Mouse (Mus musculus) Patski (cell line): ENCODE data around the gene Usp33. TPM values are rescaled to one million over a fixed set of nuclear protein-coding genes. Genes with fewer than 3 reads are reported as not detected.
A peak's percentile ranks its signal among the peaks of the same experiment; 100 is the strongest.

Source experiments
- ATAC-seq: fragments of 100-300 bp; one replicate; pipeline ENCODE4 v1.8.0; 2021
- CTCF ChIA-PET: fragments of 350-600 bp; sonication (Branson Sonifier 250); formaldehyde crosslinking; loops from one replicate; lab custom pipeline; 2022; ENCODE audit warnings: inconsistent platforms; lab: Charles Lee
- POLR2A ChIA-PET: fragments of 350-600 bp; sonication (Branson Sonifier 250); formaldehyde crosslinking; loops from one replicate; lab custom pipeline; 2022; ENCODE audit warnings: antibody characterized with exemption, inconsistent platforms; lab: Charles Lee
- DNase-seq: peaks from one replicate; pipeline ENCODE4 v3.0.0-alpha.2; 2011; ENCODE audit warnings: low read depth, low spot score
- H3K27me3 ChIP-seq: fragments of 371-371 bp; one replicate; pipeline ENCODE4 v1.5.1; 2021
- CTCF ChIP-seq: fragments of 100-300 bp; IDR thresholded peaks from one replicate; pipeline ENCODE4 v1.5.1; 2021
- in situ Hi-C: fragments of 300-500 bp; cut with MboI; formaldehyde crosslinking; loops from 3 replicates; pipeline ENCODE4 v1.11.1; 2018; ENCODE audit warnings: low pct_unique_long_range_greater_than_20kb, mixed read lengths
- polyA plus RNA-seq: library from polyadenylated mRNA; unstranded; gene quantifications from one replicate; pipeline ENCODE4 v1.2.3, GENCODE M21; 2021

Usp33 gene
- polyA plus RNA-seq, 1 experiment from 2014 or later: 90.3 TPM

GRCm38 (mm10) chr3:152355361-152355760 is 9.1 kb downstream of the Usp33 start:
- no peaks in the 10 kb centered on the region for H3K27me3 ChIP-seq
- DNase-seq: no peak
- TF ChIP-seq CTCF: no peak
- in situ Hi-C loops: loop anchor here (25.0 kb wide), 1 partner anchor 1557 kb away; the partner anchor contains the start of genes Msh4 and Rabggtb
- POLR2A ChIA-PET: interaction anchor here (1.4 kb wide), 1 partner anchor 12 kb away, joined by 3 read pairs; no protein-coding TSS in a partner anchor
- peak; percentile 49 for ATAC-seq
- CTCF ChIA-PET: interaction anchor here (0.8 to 1.5 kb wide), 6 partner anchors 12 to 95 kb away, joined by 3 to 6 read pairs (median 3); no protein-coding TSS in a partner anchor

DNA sequence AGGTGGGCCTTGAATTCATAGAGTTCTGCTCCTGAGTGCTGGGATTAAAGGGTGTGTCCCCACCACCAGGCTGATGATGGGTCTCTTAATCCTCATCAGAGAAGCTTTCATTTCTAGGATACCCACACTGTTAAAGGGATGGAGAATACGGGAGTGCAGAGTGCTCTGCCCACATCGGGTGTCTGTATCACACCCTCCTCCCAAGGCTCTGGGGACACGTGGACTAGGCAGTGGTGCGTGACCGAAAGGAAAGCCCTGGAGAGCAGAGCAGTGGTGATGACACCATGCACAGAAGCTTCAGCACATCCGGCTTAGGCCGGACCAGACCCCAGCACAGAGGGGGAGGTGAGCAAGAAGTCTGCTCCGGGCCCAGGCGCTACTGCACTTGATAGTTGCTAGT is 10.5 kb downstream of the Usp33 start:
- in situ Hi-C loops: loop anchor here (25.0 kb wide), 1 partner anchor 1556 kb away; the partner anchor contains the start of genes Msh4 and Rabggtb
- H3K27me3 ChIP-seq: no peaks in the 10 kb centered on the region
- peak; percentile 55 for ATAC-seq
- TF ChIP-seq CTCF: no peak
- no peak for DNase-seq
- ChIA-PET POLR2A (interaction anchor here (0.6 to 1.4 kb wide), 2 partner anchors 11 to 111 kb away, joined by 3 read pairs; no protein-coding TSS in a partner anchor), CTCF (interaction anchor here (1.2 to 1.5 kb wide), 3 partner anchors 11 to 97 kb away, joined by 3 to 4 read pairs (median 3); no protein-coding TSS in a partner anchor)

DNA sequence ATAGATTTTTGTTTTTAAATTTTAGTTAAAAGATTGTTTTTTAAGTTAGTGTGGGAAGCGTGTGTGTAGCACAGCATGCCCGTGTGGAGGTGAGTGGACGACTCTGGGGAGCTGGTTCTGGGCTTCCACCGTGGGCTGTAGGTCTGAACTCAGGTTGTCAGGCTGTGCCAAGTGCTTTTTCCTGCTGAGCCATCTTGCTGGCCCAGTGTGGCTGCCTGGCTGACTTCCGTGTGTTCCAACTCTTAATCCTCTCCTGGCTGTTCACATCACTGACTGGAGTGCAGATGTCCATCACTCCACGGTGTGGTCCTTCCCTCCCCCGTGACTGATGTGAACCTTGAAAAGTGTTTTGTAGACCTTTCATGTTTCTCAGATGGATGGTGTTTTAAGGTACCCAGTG is 12.9 kb downstream of the Usp33 start:
- no peak for DNase-seq
- POLR2A ChIA-PET: interaction anchor here (1.1 kb wide), 1 partner anchor 16 kb away, joined by 3 read pairs; no protein-coding TSS in a partner anchor
- H3K27me3 ChIP-seq: no peaks in the 10 kb centered on the region
- no peak for ATAC-seq
- in situ Hi-C loops: loop anchor here (25.0 kb wide), 1 partner anchor 1553 kb away; the partner anchor contains the start of genes Msh4 and Rabggtb
- CTCF ChIA-PET: interaction anchor here (1.0 to 1.5 kb wide), 7 partner anchors 11 to 385 kb away, joined by 3 to 4 read pairs (median 3); no protein-coding TSS in a partner anchor
- no peak for TF ChIP-seq CTCF

DNA sequence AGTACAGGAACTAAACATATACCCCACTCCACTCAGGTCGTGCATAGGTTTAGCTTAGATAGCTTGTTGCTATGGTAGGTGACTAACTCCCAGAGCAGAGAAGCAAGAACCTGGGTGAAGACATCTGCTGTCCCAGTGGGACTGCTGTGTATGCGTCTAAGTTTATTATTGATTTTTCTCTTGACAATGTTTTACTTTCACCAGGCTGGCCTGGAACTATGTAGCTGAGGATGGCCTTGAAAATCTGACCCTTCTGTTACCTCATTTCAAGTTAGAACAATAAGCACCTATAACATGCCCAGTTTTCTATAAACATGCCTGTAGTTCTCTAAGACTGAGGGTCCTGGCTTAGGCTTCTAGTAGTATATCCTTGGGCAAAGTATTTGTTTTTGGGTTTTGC is 17.9 kb downstream of the Usp33 start:
- no peak for DNase-seq
- in situ Hi-C loops: loop anchor here (25.0 kb wide), 1 partner anchor 1548 kb away; the partner anchor contains the start of genes Msh4 and Rabggtb
- ChIA-PET CTCF (no interaction called here), POLR2A (no interaction called here)
- TF ChIP-seq CTCF: no peak
- ATAC-seq: no peak
- no peaks in the 10 kb centered on the region for H3K27me3 ChIP-seq

DNA sequence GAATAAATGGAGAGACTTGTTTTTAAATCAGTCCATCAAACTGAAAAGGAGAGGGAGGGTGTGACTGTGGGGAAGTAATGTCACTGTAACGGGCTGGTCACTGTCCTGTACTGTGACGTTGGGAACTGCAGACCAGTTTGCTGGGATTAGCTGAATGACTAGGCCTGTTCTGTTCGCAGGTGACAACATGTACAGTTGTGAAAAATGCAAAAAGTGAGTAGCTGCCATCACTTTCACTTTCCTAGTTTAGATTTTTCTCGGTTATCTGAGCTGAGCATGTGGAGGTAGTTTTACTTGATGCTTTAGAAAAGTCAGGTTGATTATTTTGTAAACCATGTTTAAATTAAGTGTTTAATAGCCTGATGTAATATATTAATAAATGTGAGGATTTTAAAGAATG is 29.8 kb downstream of the Usp33 start:
- ATAC-seq: no peak
- ChIA-PET POLR2A (no interaction called here), CTCF (interaction anchor here (1.5 kb wide), 1 partner anchor 10 kb away, joined by 4 read pairs; no protein-coding TSS in a partner anchor)
- in situ Hi-C loops: no loop called here
- no peak for TF ChIP-seq CTCF
- no peaks in the 10 kb centered on the region for H3K27me3 ChIP-seq
- no peak for DNase-seq

DNA sequence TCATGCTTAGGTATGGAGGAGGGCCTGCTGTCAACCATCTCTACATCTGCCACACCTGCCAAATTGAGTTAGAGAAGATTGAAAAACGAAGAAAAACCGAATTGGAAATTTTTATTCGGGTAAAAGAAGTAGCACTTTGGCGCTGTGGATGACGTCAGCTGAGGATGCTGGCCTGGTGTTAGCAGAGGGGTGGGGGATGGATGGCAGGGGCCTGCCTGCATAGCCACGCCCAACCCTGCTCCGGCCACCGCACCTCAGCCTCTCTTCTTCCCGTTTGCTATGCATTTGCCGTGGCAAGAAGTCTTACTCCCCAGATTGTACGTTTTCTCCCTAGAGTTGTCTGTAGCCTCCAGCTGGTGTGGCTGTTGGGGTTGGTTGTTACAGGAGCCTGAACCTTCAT is 37.8 kb downstream of the Usp33 start:
- in situ Hi-C loops: no loop called here
- TF ChIP-seq CTCF: no peak
- DNase-seq (no peak), ATAC-seq (no peak)
- ChIA-PET POLR2A (interaction anchor here (1.1 kb wide), 1 partner anchor 11 kb away, joined by 3 read pairs; the partner anchor contains the start of gene Zzz3), CTCF (interaction anchor here (0.6 to 2.6 kb wide), 6 partner anchors 11 to 360 kb away, joined by 3 to 7 read pairs (median 4); partner anchors contain the start of gene Zzz3)
- no peaks in the 10 kb centered on the region for H3K27me3 ChIP-seq

GRCm38 (mm10) chr3:152395350-152396277 is 49.3 kb downstream of the Usp33 start, which contains the start of gene Zzz3:
TSS of gene Zzz3 (plus strand) at chr3:152395473.
- ATAC-seq: peak; percentile 91
- ChIA-PET CTCF (interaction anchor here (0.6 to 5.6 kb wide), 26 partner anchors 8 to 361 kb away, joined by 3 to 44 read pairs (median 5); no protein-coding TSS in a partner anchor), POLR2A (interaction anchor here (0.6 to 2.3 kb wide), 16 partner anchors 10 to 354 kb away, joined by 3 to 8 read pairs (median 3); no protein-coding TSS in a partner anchor)
- in situ Hi-C loops: loop anchor here (5.0 to 10.0 kb wide), 2 partner anchors 79 to 322 kb away; no protein-coding TSS in a partner anchor
- H3K27me3 ChIP-seq: no peaks in the 10 kb centered on the region
- TF ChIP-seq CTCF: no peak
- peak; percentile 74 for DNase-seq

GRCm38 (mm10) chr3:152396278-152396987 is 50.2 kb downstream of the Usp33 start:
- H3K27me3 ChIP-seq: no peaks in the 10 kb centered on the region
- ChIA-PET CTCF (interaction anchor here (0.7 to 5.6 kb wide), 13 partner anchors 8 to 360 kb away, joined by 3 to 44 read pairs (median 9); no protein-coding TSS in a partner anchor), POLR2A (interaction anchor here (0.6 to 2.3 kb wide), 12 partner anchors 10 to 356 kb away, joined by 3 to 8 read pairs (median 4); no protein-coding TSS in a partner anchor)
- no peak for TF ChIP-seq CTCF
- in situ Hi-C loops: loop anchor here (5.0 to 10.0 kb wide), 2 partner anchors 78 to 321 kb away; no protein-coding TSS in a partner anchor
- DNase-seq: peak; percentile 93
- ATAC-seq: peak; percentile 82

- ChIA-PET POLR2A (interaction anchor here (0.6 to 2.3 kb wide), 11 partner anchors 9 to 356 kb away, joined by 3 to 8 read pairs (median 5); no protein-coding TSS in a partner anchor), CTCF (interaction anchor here (0.7 to 5.6 kb wide), 9 partner anchors 62 to 364 kb away, joined by 3 to 44 read pairs (median 5); no protein-coding TSS in a partner anchor)
- DNase-seq (no peak), ATAC-seq (no peak)
- H3K27me3 ChIP-seq: no peaks in the 10 kb centered on the region
- in situ Hi-C loops: loop anchor here (5.0 to 10.0 kb wide), 2 partner anchors 78 to 320 kb away; no protein-coding TSS in a partner anchor
- TF ChIP-seq CTCF: no peak
Observed at GRCm38 (mm10) chr3:152396988-152397314, 50.7 kb downstream of the Usp33 start.
